8 mouse cellular contexts compared by ENCODE assay signal in genomic region chr9:42264145-42264544, GRCm38 (mm10). TPM values are rescaled to one million over a fixed set of nuclear protein-coding genes. Genes with fewer than 3 reads are reported as not detected.
DNase-seq lines count a peak whose midpoint lies in the region; ATAC-seq lines count a peak whose summit lies in the region.

Gene Sc5d, minus strand, starts transcription at chr9:42264256.

- H3K9ac ChIP-seq in heart, embryonic 14.5 days (ENCODE audit: low read length): peak within 1 kb of the TSS; percentile 84
- peak within 1 kb of the TSS; percentile 87 for H3K9ac ChIP-seq in liver, embryonic 13.5 days
- peak within 1 kb of the TSS; percentile 90 for H3K9ac ChIP-seq in stomach, embryonic 16.5 days (ENCODE audit: low read length)

- no peaks in the 10 kb centered on the region for H3K27me3 ChIP-seq in heart, embryonic 14.5 days (ENCODE audit: control insufficient read depth, insufficient read depth, low read length)
- H3K27me3 ChIP-seq in liver, embryonic 13.5 days: no peaks in the 10 kb centered on the region
- no peaks in the 10 kb centered on the region for H3K27me3 ChIP-seq in stomach, embryonic 16.5 days (ENCODE audit: control insufficient read depth, insufficient read depth, low read length)

- peak within 1 kb of the TSS; percentile 70 for H3K4me3 ChIP-seq in brown adipose tissue, adult 24 weeks (ENCODE audit: insufficient read depth, low read depth, low read length)
- peak within 1 kb of the TSS; percentile 78 to 90 for H3K4me3 ChIP-seq in heart, embryonic 14.5 days (ENCODE audit: control insufficient read depth in 1 of 2, insufficient read depth in 1 of 2, low read depth in 1 of 2, low read length in 2 of 2)
- H3K4me3 ChIP-seq in liver, embryonic 13.5 days (replicated peaks): peak within 1 kb of the TSS; percentile 77
- peak within 1 kb of the TSS; percentile 81 for H3K4me3 ChIP-seq in stomach, embryonic 16.5 days (replicated peaks; ENCODE audit: low read length)

- peak within 1 kb of the TSS; percentile 95 for H3K4me2 ChIP-seq in heart, embryonic 14.5 days (ENCODE audit: low read length)
- H3K4me2 ChIP-seq in liver, embryonic 13.5 days: peak within 1 kb of the TSS; percentile 93
- H3K4me2 ChIP-seq in stomach, embryonic 16.5 days (ENCODE audit: low read depth, low read length): peak within 1 kb of the TSS; percentile 86

- H3K27ac ChIP-seq in brown adipose tissue, adult 24 weeks (replicated peaks; ENCODE audit: low read depth, low read length): peak within 1 kb of the TSS; percentile 40
- H3K27ac ChIP-seq in heart, embryonic 14.5 days (replicated peaks in 1 of 2; ENCODE audit: control insufficient read depth in 1 of 2, insufficient read depth in 1 of 2, low read depth in 2 of 2, low read length in 2 of 2): peak within 1 kb of the TSS; percentile 42 to 58; a peak in 2 of 4 replicates
- H3K27ac ChIP-seq in liver, embryonic 13.5 days: peak within 1 kb of the TSS; percentile 66
- H3K27ac ChIP-seq in stomach, embryonic 16.5 days (ENCODE audit: low read length): peak within 1 kb of the TSS; percentile 64

- under 1% methylated on average over 49 of the region's 49 CpGs for WGBS in heart, embryonic 14.5 days
- under 1% methylated on average over 49 of the region's 49 CpGs for WGBS in liver, embryonic 13.5 days (ENCODE audit: insufficient replicate concordance)
- under 1% methylated on average over 49 of the region's 49 CpGs for WGBS in stomach, embryonic 16.5 days

- peaks cover 9% of the 10 kb centered on the region; the same call in 1 of the 2 replicates for H3K4me1 ChIP-seq in brown adipose tissue, adult 24 weeks (ENCODE audit: control insufficient read depth, insufficient read depth, insufficient read length, low read length)
- H3K4me1 ChIP-seq in heart, embryonic 14.5 days (ENCODE audit: control insufficient read depth in 2 of 2, insufficient read depth in 2 of 2, low read length in 2 of 2): 0 out of 4 replicates have a peak, but pooled peaks cover 0 to 4% of the 10 kb centered on the region in 2 experiments
- H3K4me1 ChIP-seq in liver, embryonic 13.5 days (replicated peaks): peaks cover 30% of the 10 kb centered on the region
- peaks cover 16% of the 10 kb centered on the region for H3K4me1 ChIP-seq in stomach, embryonic 16.5 days (ENCODE audit: control insufficient read depth, insufficient read depth, low read length)

- ATAC-seq in heart, embryonic 14.5 days (ENCODE audit: insufficient number of reproducible peaks, insufficient read depth, low FRiP score, low read depth): peak; percentile 98
- ATAC-seq in liver, embryonic 13.5 days (ENCODE audit: low read depth): peak; percentile 97
- peak; percentile 99 for ATAC-seq in stomach, embryonic 16.5 days (ENCODE audit: insufficient read depth, low FRiP score)

- H3K36me3 ChIP-seq in heart, embryonic 14.5 days (ENCODE audit: control insufficient read depth, insufficient read depth, low read length): peaks cover 8% of the 10 kb centered on the region
- H3K36me3 ChIP-seq in liver, embryonic 13.5 days: peaks cover 9% of the 10 kb centered on the region
- no peaks in the 10 kb centered on the region for H3K36me3 ChIP-seq in stomach, embryonic 16.5 days (ENCODE audit: control insufficient read depth, insufficient read depth, low read length)

- peak; percentile 97 for DNase-seq in CD4-positive, CD25-positive, alpha-beta regulatory T cell, adult 2 months (ENCODE audit: low read depth, low spot score)
- peak; percentile 79 for DNase-seq in fibroblast of lung, adult 2 months (ENCODE audit: low read depth)
- DNase-seq in kidney, postnatal 14 days: peak; percentile 96
- DNase-seq in liver, embryonic 13.5 days: peak; percentile 90
- peak; percentile 87 for DNase-seq in neural tube, embryonic 10.5 days (ENCODE audit: extremely low spot score, low spot score)

- H3K9me3 ChIP-seq in heart, embryonic 14.5 days (ENCODE audit: control insufficient read depth, low read length): no peaks in the 10 kb centered on the region
- no peaks in the 10 kb centered on the region for H3K9me3 ChIP-seq in liver, embryonic 13.5 days (replicated peaks)
- H3K9me3 ChIP-seq in stomach, embryonic 16.5 days (replicated peaks; ENCODE audit: control insufficient read depth, low read length): no peaks in the 10 kb centered on the region

RNA-seq across cellular contexts. Expression of gene Sc5d, which starts in this region (rescaled TPM):
- polyA plus RNA-seq in brown adipose tissue, adult 24 weeks (2012; ENCODE audit: insufficient read depth, insufficient read length, missing spikeins): 91.2 and 113 TPM in 2 replicates
- polyA plus RNA-seq in heart, embryonic 14.5 days (2014; fragmentation: Nextera tagmentation; extraction: Ambion mirVana): 25.9 and 30.4 TPM in 2 replicates
- 57.3 and 68.1 TPM in 2 replicates for polyA plus RNA-seq in liver, embryonic 13.5 days (2015; fragmentation: Nextera tagmentation; extraction: Ambion mirVana)
- 69.6 and 78.4 TPM in 2 replicates for polyA plus RNA-seq in stomach, embryonic 16.5 days (2015; fragmentation: Nextera tagmentation; extraction: Ambion mirVana)

Comparison
In these comparisons a context has a peak if more than half of its experiments do, and no peak if none do; other contexts are left out.
1. Peak in every context shown above with its lines: DNase-seq, ATAC-seq, H3K4me3 ChIP-seq and H3K27ac ChIP-seq.